Mouse (Mus musculus) granulocyte monocyte progenitor cell, adult 5-6 weeks (primary cell): ENCODE results near the gene Nhlh1. TPM values are rescaled to one million over a fixed set of nuclear protein-coding genes. Genes with fewer than 3 reads are reported as not detected.
A peak's percentile ranks its signal among the peaks of the same experiment; 100 is the strongest.

ENCODE experiments used
- ATAC-seq: replicated peaks from 2 replicates; pipeline ENCODE4 v1.8.0; 2016; ENCODE audit warnings: mild to moderate bottlenecking, moderate TSS enrichment, inconsistent platforms; ENCODE audit not compliant: poor library complexity, severe bottlenecking
- total RNA-seq, 2 experiments: library from RNA; stranded (forward) in 1 of 2; stranded (reverse) in 1 of 2; fragments of 200-712, 200-1000 nt in 1 of 2; fragments of >200 nt in 1 of 2; fragmentation: Nextera tagmentation in 1 of 2; gene quantifications; 2 replicates each; pipeline ENCODE4 v1.2.3; 2014 to 2017

Gene Nhlh1
- total RNA-seq (2014; fragmentation: Nextera tagmentation) (not detected in 2 replicates), total RNA-seq (2017) (not detected in 2 replicates)

DNA sequence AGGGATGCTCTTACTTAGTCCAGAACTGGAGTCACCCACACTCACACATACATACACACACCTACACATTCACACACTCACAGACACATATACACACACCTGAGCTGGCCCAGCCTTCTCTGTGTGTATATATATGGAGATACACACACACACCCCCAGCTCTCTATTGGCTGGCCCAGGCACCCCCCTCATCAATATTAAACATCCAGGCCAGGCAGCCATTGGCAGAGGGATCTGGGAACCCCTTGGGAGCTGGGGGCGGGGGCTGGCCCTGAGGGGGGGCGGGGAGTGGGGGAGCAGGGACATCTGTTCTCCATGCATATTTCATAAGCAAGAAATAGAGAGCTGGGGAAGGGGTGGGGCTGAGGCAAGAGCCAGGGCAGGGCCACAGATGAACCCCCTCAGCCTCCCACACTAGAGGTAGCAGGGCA is at the start of gene Nhlh1:
TSS of gene Nhlh1 (minus strand) at position 83 of the 431 bp plus-strand sequence.
- ATAC-seq = no peak

DNA sequence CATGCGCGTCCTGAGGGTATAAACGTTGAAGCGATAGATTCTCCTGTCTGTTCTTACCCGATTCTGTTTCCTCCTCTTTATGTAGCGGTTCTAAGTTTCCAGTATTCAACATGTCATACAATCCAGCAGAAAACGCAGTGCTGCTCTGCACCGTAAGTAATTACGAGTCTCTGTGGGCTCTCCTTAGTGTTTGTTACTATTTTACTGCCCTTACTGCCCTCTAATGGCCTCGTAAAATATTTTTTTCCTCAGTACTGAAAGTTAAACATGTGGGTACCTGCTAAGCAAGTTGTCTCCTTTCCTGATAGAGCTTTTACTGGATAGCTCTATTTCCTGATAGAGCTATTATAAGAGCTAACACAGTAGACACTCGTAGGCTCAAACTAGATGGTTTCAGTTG is 47.7 kb upstream of the Nhlh1 start:
- no peak for ATAC-seq

DNA sequence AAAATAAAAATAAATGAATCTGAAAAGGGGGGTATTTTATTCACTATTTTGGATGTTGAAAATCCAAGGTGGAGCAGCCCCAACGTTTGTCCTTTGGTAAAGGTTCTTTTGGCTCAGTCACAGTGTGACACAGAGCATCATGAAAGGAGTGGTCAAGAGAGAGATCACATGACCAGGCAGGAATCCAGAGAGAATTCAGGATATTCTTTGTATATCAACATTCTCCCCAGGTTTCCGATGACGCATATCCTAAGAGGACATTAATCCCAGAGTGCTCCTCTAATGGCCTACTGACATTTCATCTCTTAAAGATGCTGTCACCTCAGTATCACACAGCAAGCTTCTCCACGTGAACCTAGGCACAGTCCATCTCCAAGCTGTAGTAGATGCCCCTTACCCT is 46.2 kb upstream of the Nhlh1 start:
- ATAC-seq = no peak

DNA sequence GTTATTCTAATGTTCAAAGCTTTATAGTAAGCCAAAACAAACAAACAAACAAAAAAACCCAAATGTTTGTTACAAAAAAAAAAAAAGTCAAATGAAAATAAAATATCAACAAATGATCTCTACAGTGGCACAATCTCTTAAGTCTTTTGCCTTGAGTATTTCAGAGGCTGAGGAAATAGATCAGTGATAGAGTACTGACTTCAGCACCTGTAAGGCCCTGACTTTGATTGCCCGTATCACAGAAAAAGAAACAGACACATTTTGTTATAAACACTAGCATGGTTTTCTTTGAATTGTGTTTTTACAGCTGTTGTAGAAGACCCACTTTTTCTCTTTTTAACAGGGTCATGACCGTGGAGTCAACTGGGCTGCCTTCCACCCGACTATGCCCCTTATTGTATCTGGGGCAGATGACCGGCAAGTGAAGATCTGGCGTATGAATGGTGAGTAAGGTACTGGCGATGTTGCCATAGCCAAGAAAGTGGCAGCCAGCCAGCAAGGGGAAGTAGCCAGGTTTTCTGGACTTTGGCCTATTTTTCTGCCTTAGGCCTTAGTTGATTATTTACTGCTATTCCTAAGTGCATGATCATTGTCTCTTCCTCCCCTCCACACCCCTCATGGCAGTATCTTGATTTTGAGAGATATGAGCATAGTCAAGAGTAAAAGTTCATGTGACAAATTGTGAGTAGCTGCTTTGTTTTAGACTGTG is 42.1 kb upstream of the Nhlh1 start:
- ATAC-seq = no peak

DNA sequence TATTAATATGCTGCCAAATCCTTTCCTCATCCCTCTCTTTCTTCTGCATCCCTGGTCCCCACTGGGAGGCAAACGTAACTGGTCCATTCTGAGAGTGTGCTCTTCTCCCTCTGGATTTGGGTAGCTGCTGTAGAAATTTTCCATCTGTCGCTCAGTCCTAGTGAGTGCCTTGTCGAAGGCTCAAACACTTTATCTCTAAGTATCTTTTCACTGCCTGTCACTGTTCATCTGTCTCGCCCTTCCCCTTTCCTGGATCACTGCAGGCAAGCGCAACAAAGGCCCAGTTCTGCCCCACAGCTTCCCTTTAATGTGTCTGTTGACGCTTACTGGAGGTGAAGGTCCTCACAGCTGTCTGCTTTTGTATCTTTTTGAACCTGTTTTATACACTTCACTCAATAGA is 37.8 kb upstream of the Nhlh1 start:
- no peak; the same call in 1 of the 2 replicates for ATAC-seq

DNA sequence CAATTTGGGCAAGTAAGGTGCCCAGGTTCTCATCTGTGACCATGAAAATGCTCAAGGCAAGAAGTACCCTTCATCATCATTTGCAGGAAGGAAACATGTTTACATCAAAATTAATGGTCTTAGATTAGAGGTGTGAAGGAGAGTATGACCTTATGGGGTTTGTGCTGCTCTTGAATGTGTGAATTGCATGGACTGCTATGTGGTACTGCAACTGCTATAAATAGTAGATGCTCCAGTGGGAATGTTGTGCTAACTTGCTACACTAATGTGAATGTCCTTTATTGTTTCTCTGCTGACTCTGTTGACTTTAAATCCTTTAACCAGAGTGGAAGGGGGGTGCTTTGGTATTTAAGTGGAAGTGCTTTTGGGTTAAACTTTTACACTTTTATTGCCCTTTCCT is 36.9 kb upstream of the Nhlh1 start:
- ATAC-seq = no peak

DNA sequence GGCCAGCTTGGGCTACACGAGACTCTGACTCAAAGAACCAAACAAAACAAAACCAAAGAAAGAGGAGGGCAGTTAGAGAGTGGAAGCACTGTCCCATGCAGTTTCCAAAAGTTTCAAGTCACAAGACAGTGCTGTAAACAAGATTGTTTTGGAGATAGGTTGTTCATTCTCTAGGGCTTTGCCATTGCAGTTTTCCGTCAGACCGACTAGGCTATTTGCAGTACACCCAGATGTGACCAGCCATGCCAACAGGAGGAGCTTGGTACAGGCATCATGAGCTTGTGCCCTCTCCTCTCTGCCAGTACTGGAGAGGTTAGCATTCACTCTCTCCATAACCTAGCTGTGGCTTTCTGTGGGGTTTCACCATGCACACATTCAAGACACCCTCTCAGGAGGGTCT is 36.1 kb upstream of the Nhlh1 start:
- ATAC-seq = no peak

DNA sequence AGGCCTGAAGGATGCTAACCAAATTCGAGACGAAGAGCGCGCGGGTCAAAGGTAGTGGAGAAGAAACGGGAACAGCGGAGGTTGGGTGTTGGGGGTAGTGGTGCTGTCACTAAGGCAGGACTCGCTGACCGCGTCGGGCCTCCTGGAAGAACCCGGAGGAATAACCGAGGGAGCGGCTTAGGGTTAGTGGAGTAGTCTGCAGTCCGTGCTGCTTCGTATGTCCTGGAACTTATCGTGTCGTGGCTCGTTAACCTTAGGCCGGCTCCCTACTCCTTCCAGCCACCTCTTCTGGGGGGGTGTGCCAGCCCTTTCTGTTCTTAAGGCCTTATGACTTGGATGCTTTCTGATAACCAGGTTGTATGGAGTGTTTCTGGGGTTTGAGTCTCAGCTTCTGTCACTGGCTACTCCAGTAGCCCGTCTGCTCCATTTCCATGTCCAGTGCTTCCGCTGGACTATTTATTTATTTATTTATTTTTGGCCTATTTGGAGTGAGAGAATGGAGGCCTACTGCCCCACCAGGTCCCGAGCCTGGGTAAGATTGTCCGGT is 25.6 kb upstream of the Nhlh1 start:
- ATAC-seq = no peak

DNA sequence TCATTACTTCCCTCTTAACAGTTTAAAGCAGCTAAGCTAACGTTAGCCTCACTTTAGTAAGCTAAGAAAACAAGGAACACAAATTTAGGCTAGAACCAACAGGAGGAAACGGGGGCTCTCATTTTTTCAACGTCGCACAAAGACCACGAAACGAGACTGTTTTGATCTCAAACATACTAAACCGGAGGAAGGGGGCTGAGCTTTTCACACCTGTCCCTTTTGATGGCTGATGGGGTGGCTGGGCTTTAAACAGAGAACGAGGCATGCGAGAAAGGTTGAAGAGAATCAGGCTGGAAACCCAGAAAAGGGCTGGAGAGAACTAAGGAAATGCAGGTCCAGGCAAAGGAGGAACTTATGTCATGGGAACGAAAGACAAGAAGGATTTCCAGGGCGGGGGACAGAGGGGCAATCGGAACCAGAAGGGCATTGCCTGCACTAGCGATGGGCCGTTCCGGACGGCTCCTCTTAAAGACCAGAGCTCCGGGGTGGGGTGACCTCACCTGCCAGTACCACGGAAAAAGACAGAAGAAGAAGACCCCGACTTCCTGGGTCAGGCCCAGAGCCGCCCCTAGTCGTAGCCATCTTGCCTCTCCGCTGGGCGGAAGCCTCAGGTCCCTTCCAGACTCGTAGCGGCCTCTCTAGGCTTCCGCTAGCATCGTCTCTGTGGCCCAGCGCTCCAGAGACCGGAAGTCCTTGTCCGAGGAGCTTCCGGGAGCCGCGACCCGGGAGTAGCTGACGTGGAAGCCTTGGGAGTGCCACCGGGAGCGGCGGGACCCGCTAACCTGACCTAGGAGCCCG is 24.9 kb upstream of the Nhlh1 start, which contains the start of the genes Copa and Ncstn:
TSS of gene Copa (plus strand) at position 429 of the 798 bp plus-strand sequence.
TSS of gene Ncstn (minus strand) at position 695 of the 798 bp plus-strand sequence.
- peak; percentile 97 for ATAC-seq

DNA sequence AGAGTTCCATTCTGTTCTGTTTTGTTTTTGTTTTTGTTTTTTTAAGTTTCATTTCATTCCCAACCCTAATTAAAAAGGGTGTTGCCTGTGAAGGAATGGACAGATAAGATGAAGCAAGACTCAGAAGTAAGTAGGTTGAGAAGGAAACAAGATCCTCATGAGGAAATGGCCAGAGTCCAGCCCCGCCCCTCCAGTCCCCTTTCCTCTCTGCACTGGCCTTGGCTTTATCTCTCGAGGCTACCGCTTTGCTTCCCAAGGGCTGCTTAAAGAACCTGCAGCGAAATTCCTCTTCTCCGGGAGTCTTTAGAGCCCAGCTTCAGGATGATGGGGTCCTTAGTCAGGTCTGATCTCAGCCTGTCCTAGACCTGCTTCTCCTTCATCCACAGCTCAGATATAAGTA is 20.6 kb upstream of the Nhlh1 start:
- ATAC-seq = no peak

DNA sequence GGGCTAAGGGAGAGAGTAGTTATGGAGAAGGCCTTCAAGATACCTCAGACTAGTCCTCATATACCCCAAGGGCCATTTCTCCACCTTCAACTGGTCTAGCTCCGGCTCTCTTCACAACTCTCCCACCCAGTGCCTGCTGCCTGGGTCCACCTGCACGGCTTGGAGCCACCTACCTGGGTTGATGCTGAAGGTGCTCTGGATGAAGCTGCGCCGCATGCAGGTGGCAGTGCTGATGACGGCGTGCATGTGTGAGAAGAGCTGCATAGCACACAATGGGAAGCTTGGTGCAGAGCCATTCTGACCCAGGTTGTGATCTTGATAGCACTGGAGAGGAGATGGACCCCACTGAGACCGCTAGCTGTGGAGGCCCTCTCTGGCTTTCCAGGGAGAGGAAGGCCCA is 15.2 kb upstream of the Nhlh1 start:
- ATAC-seq = no peak

DNA sequence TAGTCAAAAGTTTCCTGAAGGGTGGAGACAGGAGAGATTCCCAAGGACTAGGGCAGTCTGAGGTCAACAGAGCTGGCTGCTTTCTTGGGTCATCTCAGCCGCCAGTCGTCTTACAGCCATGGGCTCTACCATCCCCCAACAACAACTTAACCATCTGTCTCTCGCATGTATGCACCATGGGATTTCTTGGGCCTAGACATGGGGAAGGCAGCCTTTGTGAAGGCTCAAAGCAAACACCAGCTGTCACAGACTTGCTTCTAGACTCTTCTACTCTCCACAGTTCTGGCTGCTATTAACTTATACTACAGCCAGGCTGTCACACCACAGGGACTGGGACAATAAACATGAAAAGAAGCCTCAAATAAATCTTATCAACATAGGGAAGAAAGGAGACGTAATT is 14.2 kb upstream of the Nhlh1 start:
- ATAC-seq = no peak

DNA sequence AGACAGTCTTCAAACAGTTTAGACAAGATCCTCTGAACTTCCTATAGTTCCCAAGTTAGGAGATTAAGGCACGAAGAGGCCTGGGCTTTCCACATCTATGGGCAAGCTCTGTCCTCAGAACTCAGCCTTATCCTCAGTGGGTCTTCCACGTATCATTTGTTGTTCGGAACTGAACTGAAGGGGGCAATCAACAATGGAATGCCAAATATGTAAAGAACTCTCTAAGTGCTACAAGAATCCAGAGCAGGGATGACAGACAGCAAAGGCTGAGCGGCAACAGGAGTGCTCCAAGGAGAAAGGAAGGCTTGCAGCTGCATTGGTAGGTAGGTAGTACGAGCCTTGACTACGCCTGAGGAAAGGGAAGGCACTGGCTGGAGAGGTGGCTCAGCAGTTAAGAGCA is 12.9 kb upstream of the Nhlh1 start:
- no peak for ATAC-seq

DNA sequence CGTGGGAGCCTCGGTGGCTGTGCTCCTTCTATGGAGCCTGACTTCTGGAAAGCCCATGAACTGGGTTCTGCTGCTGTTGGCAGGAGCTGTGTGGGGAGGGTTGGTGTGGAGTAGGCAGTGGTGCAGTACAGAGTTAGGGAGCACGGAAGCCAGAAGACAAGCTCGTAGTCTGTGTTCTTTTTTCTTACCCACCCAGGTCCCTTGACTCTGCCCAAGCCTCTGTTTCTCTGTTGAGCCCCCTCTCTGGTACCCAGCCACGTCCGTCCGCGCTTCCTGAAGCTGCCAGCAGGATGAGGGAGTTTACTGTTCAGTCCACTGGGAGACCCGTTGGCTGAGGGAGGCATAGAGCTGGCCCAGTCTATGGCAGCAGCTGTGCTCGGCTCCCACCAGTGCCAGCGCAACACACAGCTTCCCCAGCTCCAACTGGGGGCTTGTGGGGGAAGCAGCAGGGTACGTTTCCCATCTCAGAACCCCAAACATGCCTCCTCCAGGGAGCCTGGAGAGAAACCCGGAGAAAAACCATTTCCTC is 7.3 kb upstream of the Nhlh1 start:
- ATAC-seq = no peak

DNA sequence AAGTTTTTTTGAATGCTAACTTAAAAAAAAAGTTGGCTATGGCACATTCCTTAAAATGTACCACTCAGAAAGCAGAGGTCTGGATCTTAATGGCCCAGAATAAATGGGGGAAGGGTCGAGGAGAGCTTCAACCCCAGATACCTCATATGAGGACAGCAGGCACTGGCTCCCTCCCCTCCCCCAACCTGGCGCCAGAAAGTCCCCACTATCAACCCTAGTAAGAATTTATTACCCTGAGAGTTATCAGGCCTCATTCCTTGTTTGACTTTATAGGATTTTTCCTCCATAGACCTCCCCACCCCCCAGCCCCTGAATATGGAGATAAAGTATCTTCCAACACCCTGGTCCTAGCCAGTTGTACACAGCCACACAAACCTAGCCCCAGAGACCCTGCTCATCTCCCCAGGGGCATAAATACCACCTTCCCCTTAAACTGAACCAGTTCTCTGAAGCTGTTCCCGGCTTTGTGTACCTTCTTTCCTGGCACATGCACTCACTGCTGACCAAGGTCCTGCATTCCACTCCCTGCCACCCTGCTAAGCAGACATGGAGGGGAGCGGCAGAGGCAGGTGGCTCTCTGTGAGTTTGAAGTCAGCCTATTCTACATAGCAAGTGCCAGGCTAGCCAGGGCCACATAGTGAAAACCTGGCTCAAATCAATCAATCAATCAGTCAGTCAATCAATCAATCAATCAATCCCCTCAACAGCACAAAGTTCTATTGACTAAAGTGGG is 6.1 kb upstream of the Nhlh1 start:
- ATAC-seq = no peak

DNA sequence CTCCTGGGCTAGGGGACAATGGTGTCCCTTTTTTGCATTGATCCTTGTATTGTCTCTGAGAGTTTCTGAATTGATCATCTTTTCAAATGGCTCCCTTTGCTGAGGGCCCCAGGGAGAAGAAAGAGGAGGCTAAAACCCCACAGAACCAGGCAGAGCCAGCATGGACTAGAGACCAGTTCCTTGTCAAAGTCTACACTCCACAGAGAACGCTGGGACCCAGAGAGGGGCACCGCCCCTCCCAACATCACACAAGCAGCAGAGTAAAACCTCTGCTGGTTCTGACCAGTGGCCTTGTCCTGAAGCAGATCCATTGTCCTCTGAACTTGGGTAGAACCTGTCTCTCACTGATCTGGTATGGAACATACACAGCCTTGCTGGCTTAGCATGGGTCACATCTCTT is 4.7 kb upstream of the Nhlh1 start:
- ATAC-seq = no peak

DNA sequence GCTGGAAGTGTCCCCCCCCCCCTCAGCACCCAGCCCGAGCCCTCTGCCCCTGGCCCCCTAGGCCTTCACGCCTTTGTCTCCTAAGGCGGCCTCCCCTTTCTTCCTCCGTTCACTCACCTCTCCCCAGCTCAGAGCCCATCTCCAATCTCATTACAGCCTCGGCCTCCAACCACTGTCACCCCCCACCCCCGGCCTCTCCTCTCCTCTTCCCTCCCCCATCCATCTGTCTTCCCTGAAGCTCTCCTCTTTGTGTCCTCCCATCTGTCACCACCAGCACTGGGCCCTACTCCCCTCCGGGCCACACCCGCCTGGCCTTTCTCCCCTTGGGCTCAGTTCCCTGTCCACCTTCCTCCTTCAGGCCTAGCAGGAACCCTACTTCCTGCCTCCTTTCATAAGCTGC is 3.8 kb upstream of the Nhlh1 start:
- ATAC-seq = no peak

DNA sequence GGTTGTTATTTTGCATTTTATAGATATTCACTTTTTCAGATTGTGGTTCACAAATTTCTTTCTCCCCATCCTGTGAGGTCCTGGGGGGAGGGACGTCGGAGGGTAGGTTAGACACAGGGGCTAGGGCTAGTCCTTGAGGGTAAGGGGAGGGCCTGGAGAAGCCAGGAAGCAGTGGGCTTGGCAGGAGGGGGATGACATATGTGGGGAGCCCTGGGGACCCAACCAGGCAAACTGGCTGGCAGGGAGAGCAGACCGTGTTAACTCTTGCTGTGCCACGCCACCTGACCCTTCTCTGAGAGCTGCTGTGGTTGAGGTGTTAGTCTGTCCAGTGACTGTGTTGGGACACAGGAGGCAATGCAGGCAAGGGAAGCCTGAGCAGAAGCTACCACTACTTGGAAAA is 3.3 kb upstream of the Nhlh1 start:
- no peak for ATAC-seq

DNA sequence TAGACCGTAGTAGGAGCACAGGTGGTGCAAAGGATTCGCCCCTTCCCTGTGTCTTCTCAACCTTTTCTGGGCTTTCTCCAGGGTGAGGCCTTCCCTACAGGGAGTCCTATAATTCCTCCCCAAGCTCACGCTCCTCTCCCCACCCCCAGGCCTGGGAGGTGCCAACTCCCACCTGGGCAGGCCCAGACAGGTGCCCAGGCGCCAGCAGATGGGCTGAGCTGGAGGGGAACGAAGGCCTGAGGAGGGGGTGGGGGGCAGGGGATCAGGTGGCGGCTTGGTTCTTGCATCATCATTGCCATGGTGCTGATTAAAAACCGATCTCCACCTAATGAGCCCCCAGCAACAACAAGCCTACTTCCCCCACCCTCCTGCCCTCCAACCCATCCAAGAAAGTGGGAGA is 1.5 kb upstream of the Nhlh1 start:
- no peak for ATAC-seq

DNA sequence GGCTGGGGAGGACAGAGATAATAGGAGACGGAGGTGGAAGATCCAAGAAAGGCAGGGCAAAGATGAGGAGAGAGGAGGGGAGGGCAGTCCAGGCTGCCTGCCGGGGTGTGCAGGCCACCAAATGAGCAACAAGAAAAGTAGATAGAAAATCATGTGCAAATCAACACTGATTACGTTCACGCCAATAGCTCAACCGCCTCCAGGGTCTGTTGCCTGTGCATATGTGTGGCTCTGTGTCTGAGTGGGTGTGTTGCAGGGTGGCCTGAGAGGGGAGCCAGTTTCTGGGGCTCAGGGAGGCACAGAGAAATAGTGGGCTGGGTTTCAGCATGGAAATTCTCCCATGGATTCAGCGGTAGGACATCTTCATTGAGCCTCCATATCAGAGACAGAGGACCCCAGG is 948 bp upstream of the Nhlh1 start:
- no peak for ATAC-seq
